Mouse (Mus musculus) hindbrain, embryonic 14.5 days (tissue): ENCODE results near the gene Art4. TPM values are rescaled to one million over a fixed set of nuclear protein-coding genes. Genes with fewer than 3 reads are reported as not detected.
A peak's percentile ranks its signal among the peaks of the same experiment; 100 is the strongest.

ENCODE experiments used
- ATAC-seq: fragments of 200-750 bp; cut with Nextera tagmentation; 2 replicates; pipeline ENCODE4 v1.8.0; 2017; ENCODE audit warnings: moderate number of reproducible peaks, mild to moderate bottlenecking, moderate TSS enrichment, moderate library complexity; ENCODE audit not compliant: low FRiP score
- DNase-seq: peaks from one replicate; pipeline ENCODE4 v3.0.0-alpha.2; 2015; ENCODE audit warnings: low spot score
- H3K27ac ChIP-seq: fragments of 300-500 bp; sonication (generic); 2 replicates; pipeline ENCODE4 v1.5.1; 2014; ENCODE audit warnings: mild to moderate bottlenecking, moderate library complexity
- H3K27me3 ChIP-seq: fragments of 300-500 bp; sonication (generic); 2 replicates; pipeline ENCODE4 v1.6.1; 2014; ENCODE audit warnings: mild to moderate bottlenecking, low read length, mixed read lengths; ENCODE audit not compliant: control insufficient read depth, insufficient read depth
- H3K36me3 ChIP-seq: fragments of 300-500 bp; sonication (generic); replicated peaks from 2 replicates; pipeline ENCODE4 v1.6.1; 2014; ENCODE audit not compliant: control insufficient read depth, insufficient read depth
- H3K4me1 ChIP-seq: fragments of 300-500 bp; sonication (generic); replicated peaks from 2 replicates; pipeline ENCODE4 v1.6.1; 2014; ENCODE audit warnings: antibody characterized with exemption, low read length, mixed read lengths; ENCODE audit not compliant: control insufficient read depth, insufficient read depth
- H3K4me2 ChIP-seq: fragments of 300-500 bp; sonication (generic); replicated peaks from 2 replicates; pipeline ENCODE4 v1.6.1; 2014; ENCODE audit warnings: mild to moderate bottlenecking, moderate library complexity
- H3K4me3 ChIP-seq: fragments of 300-500 bp; sonication (generic); replicated peaks from 2 replicates; pipeline ENCODE4 v1.5.1; 2014; ENCODE audit warnings: mild to moderate bottlenecking, low read length
- H3K9ac ChIP-seq: fragments of 300-500 bp; sonication (generic); 2 replicates; pipeline ENCODE4 v1.6.1; 2014
- H3K9me3 ChIP-seq: fragments of 300-500 bp; sonication (generic); 2 replicates; pipeline ENCODE4 v1.6.1; 2016; ENCODE audit warnings: low read length; ENCODE audit not compliant: control insufficient read depth
- WGBS: fragments of 180-500 bp; shearing (Covaris S2); extraction: QIAGEN DNeasy Blood & Tissue Kit; methylation state at CpG from one replicate; pipeline ENCODE4 v1.1.7; 2014; 5-methylcytosine and 5-hydroxymethylcytosine counted together
- polyA plus RNA-seq: library from polyadenylated mRNA; unstranded; fragments of >200 nt; fragmentation: Nextera tagmentation; extraction: Ambion mirVana; gene quantifications from 2 replicates; pipeline ENCODE4 v1.2.1, GENCODE M21; 2014

The Art4 gene
- polyA plus RNA-seq, 1 experiment from 2014 or later = 0.21 TPM

GRCm38 (mm10) chr6:136875670-136876069 lies 18.1 kb upstream of the Art4 start, which contains the start of gene Mgp:
Gene Mgp (minus strand): TSS chr6:136875823.
- no peak within 1 kb of the TSS for H3K4me3 ChIP-seq
- H3K9me3 ChIP-seq = no peaks in the 10 kb centered on the region
- WGBS = 58% methylated on average over 9 of the region's 9 CpGs
- no peak for ATAC-seq
- H3K27ac ChIP-seq = no peak within 1 kb of the TSS
- no peaks in the 10 kb centered on the region for H3K27me3 ChIP-seq
- H3K9ac ChIP-seq = no peak within 1 kb of the TSS
- H3K4me1 ChIP-seq = peaks cover 4% of the 10 kb centered on the region; the same call in 1 of the 2 replicates
- H3K4me2 ChIP-seq = no peak within 1 kb of the TSS
- H3K36me3 ChIP-seq = no peaks in the 10 kb centered on the region
- no peak for DNase-seq

GRCm38 (mm10) chr6:136874599-136874998 lies 17.1 kb upstream of the Art4 start:
- H3K4me3 ChIP-seq = no peak overlapping the region
- DNase-seq = no peak
- H3K9ac ChIP-seq = no peak overlapping the region
- peaks cover 4% of the 10 kb centered on the region; the same call in 1 of the 2 replicates for H3K4me1 ChIP-seq
- 43% methylated on average over 8 of the region's 8 CpGs for WGBS
- H3K27me3 ChIP-seq = no peaks in the 10 kb centered on the region
- ATAC-seq = no peak
- no peak overlapping the region for H3K4me2 ChIP-seq
- no peak overlapping the region for H3K27ac ChIP-seq
- no peaks in the 10 kb centered on the region for H3K36me3 ChIP-seq
- H3K9me3 ChIP-seq = no peaks in the 10 kb centered on the region

GRCm38 (mm10) chr6:136868921-136869320 lies 11.4 kb upstream of the Art4 start:
- H3K4me3 ChIP-seq = no peak overlapping the region
- 87% methylated on average over 5 of the region's 5 CpGs for WGBS
- no peaks in the 10 kb centered on the region for H3K9me3 ChIP-seq
- DNase-seq = no peak
- H3K27me3 ChIP-seq = no peaks in the 10 kb centered on the region
- no peak overlapping the region for H3K27ac ChIP-seq
- H3K9ac ChIP-seq = no peak overlapping the region
- ATAC-seq = no peak
- no peaks in the 10 kb centered on the region for H3K36me3 ChIP-seq
- H3K4me2 ChIP-seq = no peak overlapping the region
- no peaks in the 10 kb centered on the region for H3K4me1 ChIP-seq

- no peak overlapping the region for H3K4me3 ChIP-seq
- H3K27me3 ChIP-seq = no peaks in the 10 kb centered on the region
- ATAC-seq (no peak), DNase-seq (no peak)
- H3K4me2 ChIP-seq = no peak overlapping the region
- no peaks in the 10 kb centered on the region for H3K4me1 ChIP-seq
- H3K27ac ChIP-seq = no peak overlapping the region
- no peaks in the 10 kb centered on the region for H3K36me3 ChIP-seq
- no peaks in the 10 kb centered on the region for H3K9me3 ChIP-seq
- H3K9ac ChIP-seq = no peak overlapping the region
- WGBS = 92% methylated on average over 4 of the region's 4 CpGs
Measured at GRCm38 (mm10) chr6:136866150-136866549, 8.6 kb upstream of the Art4 start.

- Histone ChIP-seq H3K36me3 (no peaks in the 10 kb centered on the region), H3K4me3 (no peak overlapping the region), H3K9ac (no peak overlapping the region), H3K27me3 (no peaks in the 10 kb centered on the region), H3K4me1 (no peaks in the 10 kb centered on the region), H3K4me2 (no peak overlapping the region), H3K27ac (no peak overlapping the region), H3K9me3 (no peaks in the 10 kb centered on the region)
- ATAC-seq (no peak), DNase-seq (no peak)
- 93% methylated on average over 5 of the region's 5 CpGs for WGBS
Measured at GRCm38 (mm10) chr6:136865360-136865759, 7.8 kb upstream of the Art4 start.

GRCm38 (mm10) chr6:136861020-136861419 lies 3.5 kb upstream of the Art4 start:
- H3K27ac ChIP-seq = no peak overlapping the region
- H3K27me3 ChIP-seq = no peaks in the 10 kb centered on the region
- H3K4me3 ChIP-seq = no peak overlapping the region
- ATAC-seq (peak; percentile 60; the same call in 1 of the 2 replicates), DNase-seq (peak; percentile 87)
- no peaks in the 10 kb centered on the region for H3K9me3 ChIP-seq
- H3K4me2 ChIP-seq = no peak overlapping the region
- no peaks in the 10 kb centered on the region for H3K36me3 ChIP-seq
- 50% methylated on average over 9 of the region's 9 CpGs for whole genome bisulfite sequencing
- no peaks in the 10 kb centered on the region for H3K4me1 ChIP-seq
- no peak overlapping the region for H3K9ac ChIP-seq

GRCm38 (mm10) chr6:136858420-136858819 lies 887 bp upstream of the Art4 start:
- WGBS = 82% methylated on average over 8 of the region's 8 CpGs
- Histone ChIP-seq H3K4me2 (no peak overlapping the region), H3K4me3 (no peak overlapping the region), H3K4me1 (no peaks in the 10 kb centered on the region), H3K9ac (no peak overlapping the region), H3K27me3 (no peaks in the 10 kb centered on the region), H3K27ac (no peak overlapping the region), H3K9me3 (no peaks in the 10 kb centered on the region), H3K36me3 (no peaks in the 10 kb centered on the region)
- ATAC-seq (no peak), DNase-seq (no peak)

- Histone ChIP-seq H3K4me3 (no peak overlapping the region), H3K27ac (no peak overlapping the region), H3K9ac (no peak overlapping the region), H3K9me3 (no peaks in the 10 kb centered on the region), H3K4me2 (no peak overlapping the region), H3K4me1 (no peaks in the 10 kb centered on the region), H3K27me3 (no peaks in the 10 kb centered on the region), H3K36me3 (no peaks in the 10 kb centered on the region)
- ATAC-seq (no peak), DNase-seq (no peak)
- WGBS = 70% methylated on average over 11 of the region's 11 CpGs
Measured at GRCm38 (mm10) chr6:136857873-136858260, 334 bp upstream of the Art4 start.

- Histone ChIP-seq H3K4me1 (no peaks in the 10 kb centered on the region), H3K27ac (no peak overlapping the region), H3K9ac (no peak overlapping the region), H3K4me2 (no peak overlapping the region), H3K4me3 (no peak overlapping the region), H3K36me3 (no peaks in the 10 kb centered on the region), H3K27me3 (no peaks in the 10 kb centered on the region), H3K9me3 (no peaks in the 10 kb centered on the region)
- WGBS = 75% methylated on average over 14 of the region's 14 CpGs
- DNase-seq (no peak), ATAC-seq (no peak)
Measured at GRCm38 (mm10) chr6:136856071-136856636, 1.4 kb downstream of the Art4 start.

- Histone ChIP-seq H3K36me3 (no peaks in the 10 kb centered on the region), H3K4me3 (no peak overlapping the region), H3K27ac (no peak overlapping the region), H3K9me3 (no peaks in the 10 kb centered on the region), H3K4me2 (no peak overlapping the region), H3K27me3 (no peaks in the 10 kb centered on the region), H3K4me1 (no peaks in the 10 kb centered on the region), H3K9ac (no peak overlapping the region)
- no peak for ATAC-seq
- no peak for DNase-seq
- 92% methylated on average over 2 of the region's 2 CpGs for WGBS
Measured at GRCm38 (mm10) chr6:136855183-136855582, 2.4 kb downstream of the Art4 start.
